Mouse (Mus musculus): Measurements from ENCODE around the gene Ccl17. TPM values are rescaled to one million over a fixed set of nuclear protein-coding genes. Genes with fewer than 3 reads are reported as not detected.

Ccl17 gene
- polyA plus RNA-seq, 1 experiment from 2014 or later, result not detected

GRCm38 (mm10) chr8:94785995-94786595 is 24.2 kb upstream of the Ccl17 start:
- no peak overlapping the region for H3K4me3 ChIP-seq (ENCODE audit: low read depth, low read length)
- peak overlapping the region; percentile 60; the same call in 1 of the 2 replicates for H3K4me2 ChIP-seq (ENCODE audit: low read depth, low read length)
- no peak for ATAC-seq (ENCODE audit: low read depth)
- no peaks in the 10 kb centered on the region for H3K9me3 ChIP-seq (replicated peaks; ENCODE audit: control insufficient read depth, low read length)
- no peaks in the 10 kb centered on the region for H3K27me3 ChIP-seq (ENCODE audit: control insufficient read depth, insufficient read depth, low read depth, low read length)
- peak overlapping the region; percentile 99 for H3K27ac ChIP-seq (ENCODE audit: low read length)
- peaks cover 54% of the 10 kb centered on the region for H3K4me1 ChIP-seq (ENCODE audit: control insufficient read depth, low read depth, low read length)
- WGBS (ENCODE audit: insufficient replicate concordance), result 60% methylated on average over 6 of the region's 6 CpGs
- no peaks in the 10 kb centered on the region for H3K36me3 ChIP-seq (ENCODE audit: control insufficient read depth, insufficient read depth)
- H3K9ac ChIP-seq (ENCODE audit: low read depth, low read length), result no peak overlapping the region

GRCm38 (mm10) chr8:94787524-94788501 is 22.4 kb upstream of the Ccl17 start:
- WGBS (ENCODE audit: insufficient replicate concordance), result 26% methylated on average over 15 of the region's 15 CpGs
- peaks cover 48% of the 10 kb centered on the region for H3K4me1 ChIP-seq (ENCODE audit: control insufficient read depth, low read depth, low read length)
- peak overlapping the region; percentile 99 for H3K27ac ChIP-seq (ENCODE audit: low read length)
- ATAC-seq (ENCODE audit: low read depth), result peak; percentile 96
- peak overlapping the region; percentile 60 for H3K4me2 ChIP-seq (ENCODE audit: low read depth, low read length)
- H3K9ac ChIP-seq (ENCODE audit: low read depth, low read length), result peak overlapping the region; percentile 57
- H3K36me3 ChIP-seq (ENCODE audit: control insufficient read depth, insufficient read depth), result no peaks in the 10 kb centered on the region
- no peaks in the 10 kb centered on the region for H3K27me3 ChIP-seq (ENCODE audit: control insufficient read depth, insufficient read depth, low read depth, low read length)
- H3K4me3 ChIP-seq (ENCODE audit: low read depth, low read length), result peak overlapping the region; percentile 30
- H3K9me3 ChIP-seq (replicated peaks; ENCODE audit: control insufficient read depth, low read length), result no peaks in the 10 kb centered on the region

- H3K9ac ChIP-seq (ENCODE audit: low read depth, low read length), result no peak overlapping the region
- H3K27me3 ChIP-seq (ENCODE audit: control insufficient read depth, insufficient read depth, low read depth, low read length), result no peaks in the 10 kb centered on the region
- no peak overlapping the region for H3K27ac ChIP-seq (ENCODE audit: low read length)
- H3K9me3 ChIP-seq (replicated peaks; ENCODE audit: control insufficient read depth, low read length), result no peaks in the 10 kb centered on the region
- no peak for ATAC-seq (ENCODE audit: low read depth)
- H3K4me2 ChIP-seq (ENCODE audit: low read depth, low read length), result no peak overlapping the region
- 78% methylated on average over 10 of the region's 10 CpGs for WGBS (ENCODE audit: insufficient replicate concordance)
- H3K36me3 ChIP-seq (ENCODE audit: control insufficient read depth, insufficient read depth), result no peaks in the 10 kb centered on the region
- H3K4me3 ChIP-seq (ENCODE audit: low read depth, low read length), result no peak overlapping the region
- H3K4me1 ChIP-seq (ENCODE audit: control insufficient read depth, low read depth, low read length), result peaks cover 50% of the 10 kb centered on the region
These were observed 20.8 kb upstream of the Ccl17 start for GRCm38 (mm10) chr8:94789256-94789955.

GRCm38 (mm10) chr8:94794368-94794767 is 15.9 kb upstream of the Ccl17 start:
- peak; percentile 58; the same call in 1 of the 2 replicates for ATAC-seq (ENCODE audit: low read depth)
- Histone ChIP-seq H3K36me3 (ENCODE audit: control insufficient read depth, insufficient read depth) (no peaks in the 10 kb centered on the region), H3K4me2 (ENCODE audit: low read depth, low read length) (no peak overlapping the region), H3K9me3 (replicated peaks; ENCODE audit: control insufficient read depth, low read length) (no peaks in the 10 kb centered on the region), H3K27ac (ENCODE audit: low read length) (no peak overlapping the region), H3K4me1 (ENCODE audit: control insufficient read depth, low read depth, low read length) (peaks cover 14% of the 10 kb centered on the region), H3K4me3 (ENCODE audit: low read depth, low read length) (no peak overlapping the region), H3K9ac (ENCODE audit: low read depth, low read length) (no peak overlapping the region), H3K27me3 (ENCODE audit: control insufficient read depth, insufficient read depth, low read depth, low read length) (no peaks in the 10 kb centered on the region)
- WGBS (ENCODE audit: insufficient replicate concordance), result 80% methylated on average over 4 of the region's 4 CpGs

GRCm38 (mm10) chr8:94794782-94795181 is 15.5 kb upstream of the Ccl17 start:
- peaks cover 10% of the 10 kb centered on the region for H3K4me1 ChIP-seq (ENCODE audit: control insufficient read depth, low read depth, low read length)
- no peaks in the 10 kb centered on the region for H3K36me3 ChIP-seq (ENCODE audit: control insufficient read depth, insufficient read depth)
- no peak overlapping the region for H3K4me3 ChIP-seq (ENCODE audit: low read depth, low read length)
- no peaks in the 10 kb centered on the region for H3K9me3 ChIP-seq (replicated peaks; ENCODE audit: control insufficient read depth, low read length)
- ATAC-seq (ENCODE audit: low read depth), result peak; percentile 54
- H3K9ac ChIP-seq (ENCODE audit: low read depth, low read length), result no peak overlapping the region
- no peak overlapping the region for H3K4me2 ChIP-seq (ENCODE audit: low read depth, low read length)
- no peaks in the 10 kb centered on the region for H3K27me3 ChIP-seq (ENCODE audit: control insufficient read depth, insufficient read depth, low read depth, low read length)
- no peak overlapping the region for H3K27ac ChIP-seq (ENCODE audit: low read length)
- WGBS (ENCODE audit: insufficient replicate concordance), result 76% methylated on average over 2 of the region's 2 CpGs

- H3K9ac ChIP-seq (ENCODE audit: low read depth, low read length), result no peak overlapping the region
- no peak overlapping the region for H3K4me2 ChIP-seq (ENCODE audit: low read depth, low read length)
- 35% methylated on average over 7 of the region's 7 CpGs for WGBS (ENCODE audit: insufficient replicate concordance)
- no peak overlapping the region for H3K4me3 ChIP-seq (ENCODE audit: low read depth, low read length)
- H3K36me3 ChIP-seq (ENCODE audit: control insufficient read depth, insufficient read depth), result no peaks in the 10 kb centered on the region
- no peak for ATAC-seq (ENCODE audit: low read depth)
- no peak overlapping the region for H3K27ac ChIP-seq (ENCODE audit: low read length)
- H3K27me3 ChIP-seq (ENCODE audit: control insufficient read depth, insufficient read depth, low read depth, low read length), result peaks cover 14% of the 10 kb centered on the region
- H3K9me3 ChIP-seq (replicated peaks; ENCODE audit: control insufficient read depth, low read length), result no peaks in the 10 kb centered on the region
- H3K4me1 ChIP-seq (ENCODE audit: control insufficient read depth, low read depth, low read length), result peaks cover 5% of the 10 kb centered on the region
These were observed 9.8 kb upstream of the Ccl17 start for GRCm38 (mm10) chr8:94800278-94800968.

GRCm38 (mm10) chr8:94801293-94802095 is 8.8 kb upstream of the Ccl17 start:
- no peaks in the 10 kb centered on the region for H3K36me3 ChIP-seq (ENCODE audit: control insufficient read depth, insufficient read depth)
- peaks cover 14% of the 10 kb centered on the region for H3K27me3 ChIP-seq (ENCODE audit: control insufficient read depth, insufficient read depth, low read depth, low read length)
- no peak overlapping the region for H3K9ac ChIP-seq (ENCODE audit: low read depth, low read length)
- H3K4me2 ChIP-seq (ENCODE audit: low read depth, low read length), result no peak overlapping the region
- no peaks in the 10 kb centered on the region for H3K9me3 ChIP-seq (replicated peaks; ENCODE audit: control insufficient read depth, low read length)
- ATAC-seq (ENCODE audit: low read depth), result no peak
- H3K27ac ChIP-seq (ENCODE audit: low read length), result no peak overlapping the region
- H3K4me3 ChIP-seq (ENCODE audit: low read depth, low read length), result no peak overlapping the region
- WGBS (ENCODE audit: insufficient replicate concordance), result 38% methylated on average over 14 of the region's 14 CpGs
- H3K4me1 ChIP-seq (ENCODE audit: control insufficient read depth, low read depth, low read length), result peaks cover 5% of the 10 kb centered on the region

GRCm38 (mm10) chr8:94802375-94802774 is 7.9 kb upstream of the Ccl17 start:
- no peak overlapping the region for H3K9ac ChIP-seq (ENCODE audit: low read depth, low read length)
- H3K36me3 ChIP-seq (ENCODE audit: control insufficient read depth, insufficient read depth), result no peaks in the 10 kb centered on the region
- no peak overlapping the region for H3K4me3 ChIP-seq (ENCODE audit: low read depth, low read length)
- no peak overlapping the region for H3K4me2 ChIP-seq (ENCODE audit: low read depth, low read length)
- no peaks in the 10 kb centered on the region for H3K9me3 ChIP-seq (replicated peaks; ENCODE audit: control insufficient read depth, low read length)
- 0 out of 2 replicates have a peak, but pooled peaks have one; percentile 13 for ATAC-seq (ENCODE audit: low read depth)
- no peak overlapping the region for H3K27ac ChIP-seq (ENCODE audit: low read length)
- peaks cover 14% of the 10 kb centered on the region for H3K27me3 ChIP-seq (ENCODE audit: control insufficient read depth, insufficient read depth, low read depth, low read length)
- 13% methylated on average over 4 of the region's 4 CpGs for WGBS (ENCODE audit: insufficient replicate concordance)
- H3K4me1 ChIP-seq (ENCODE audit: control insufficient read depth, low read depth, low read length), result peaks cover 5% of the 10 kb centered on the region

Data from liver, embryonic 16.5 days (tissue).